Mouse (Mus musculus): ENCODE measurements around the gene Tpsb2.

DNA sequence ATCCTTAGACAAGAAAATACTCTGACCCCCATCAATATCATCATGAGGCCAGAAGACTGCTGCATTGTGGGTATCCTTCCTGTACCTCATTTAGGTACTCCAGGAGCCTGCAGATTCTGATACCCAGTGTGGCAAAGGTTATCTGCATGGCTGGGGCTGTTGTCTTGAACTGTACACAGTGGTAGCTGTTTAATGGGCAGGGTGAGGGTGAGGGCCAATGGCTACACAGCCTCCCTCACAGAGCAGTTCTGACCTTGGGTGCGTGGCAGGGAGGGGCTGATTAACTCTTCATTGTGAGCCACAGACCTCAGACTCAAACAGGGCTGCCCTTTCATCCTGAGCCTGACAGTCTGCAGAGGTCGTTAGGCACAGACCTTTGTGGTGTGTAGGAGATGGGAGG, 43.2 kb upstream of the Tpsb2 start:
- no peak for TF ChIP-seq CTCF (conservative IDR thresholded peaks at IDR 0.05; ENCODE audit: low read length)
- TF ChIP-seq POU5F1 (IDR thresholded peaks at IDR 0.05; ENCODE audit: borderline replicate concordance, low read length) = no peak
- no peak for TF ChIP-seq NANOG (IDR thresholded peaks at IDR 0.05; ENCODE audit: borderline replicate concordance, low read length)
